Mouse (Mus musculus): ENCODE measurements around the gene Fbp1.
"Not testable (repeated sequence)": the region's sequence is repeated elsewhere in the genome, so short reads cannot be mapped to it uniquely, and the experiment has no call there.

DNA sequence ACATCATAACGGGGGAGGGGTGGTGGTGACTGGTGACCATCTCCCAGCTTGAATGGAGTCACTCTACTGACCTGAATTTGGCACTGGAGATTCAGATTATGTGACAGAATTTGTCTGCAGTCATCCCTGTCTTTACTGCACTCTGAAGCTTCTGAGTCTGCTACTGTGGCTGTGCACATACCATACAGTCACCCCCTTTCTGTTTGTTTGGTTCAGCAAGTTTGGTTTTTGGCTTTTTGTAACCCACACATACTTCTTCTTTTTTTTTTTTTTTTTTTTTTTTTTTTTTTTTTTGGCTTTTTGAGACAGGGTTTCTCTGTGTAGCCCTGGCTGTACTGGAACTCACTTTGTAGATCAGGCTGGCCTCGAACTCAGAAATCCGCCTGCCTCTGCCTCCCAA lies 41.1 kb upstream of the Fbp1 start:
- not testable (repeated sequence) for TF ChIP-seq USF1 (IDR thresholded peaks at IDR 0.05; ENCODE audit: low read depth); POLR2A (IDR thresholded peaks at IDR 0.05; ENCODE audit: insufficient read length, low read depth); MAX (IDR thresholded peaks at IDR 0.05; ENCODE audit: low read depth); CEBPB (IDR thresholded peaks at IDR 0.05; ENCODE audit: insufficient read depth, poor library complexity, severe bottlenecking); REST (IDR thresholded peaks at IDR 0.05; ENCODE audit: insufficient read depth, insufficient read length)

Measured in myocyte (in vitro differentiated cells).